Mouse (Mus musculus): ENCODE results near the gene Acvr2a. TPM values are rescaled to one million over a fixed set of nuclear protein-coding genes. Genes with fewer than 3 reads are reported as not detected.

The Acvr2a gene
- 4.6 TPM for polyA plus RNA-seq (2017; shearing (Covaris generic))

GRCm38 (mm10) chr2:48813371-48814222, at the start of gene Acvr2a:
Gene Acvr2a (plus strand): TSS chr2:48814109.

GRCm38 (mm10) chr2:48948841-48949584, 135.1 kb downstream of the Acvr2a start, which contains the start of gene Mbd5:
Gene Mbd5 (plus strand): TSS chr2:48949508.

GRCm38 (mm10) chr2:48950252-48950315, 136.2 kb downstream of the Acvr2a start, which contains the start of gene Orc4:
Gene Orc4 (minus strand): TSS chr2:48950277.

Other genes with a start within 250 kb of the Acvr2a start
- 25.1 TPM for gene Mbd5, start 135.4 kb downstream of the Acvr2a start, polyA plus RNA-seq (2017; shearing (Covaris generic))
- gene Orc4, start 136.2 kb downstream of the Acvr2a start, polyA plus RNA-seq (2017; shearing (Covaris generic)) = 116 TPM